Mouse (Mus musculus): ENCODE measurements around the gene Sh2d2a. TPM values are rescaled to one million over a fixed set of nuclear protein-coding genes. Genes with fewer than 3 reads are reported as not detected.
"Not testable (repeated sequence)": the region's sequence is repeated elsewhere in the genome, so short reads cannot be mapped to it uniquely, and the experiment has no call there.

Sh2d2a gene
- total RNA-seq (2021), result under 1 TPM in 1 of 2 experiments, not detected in 1; 0.08 TPM

DNA sequence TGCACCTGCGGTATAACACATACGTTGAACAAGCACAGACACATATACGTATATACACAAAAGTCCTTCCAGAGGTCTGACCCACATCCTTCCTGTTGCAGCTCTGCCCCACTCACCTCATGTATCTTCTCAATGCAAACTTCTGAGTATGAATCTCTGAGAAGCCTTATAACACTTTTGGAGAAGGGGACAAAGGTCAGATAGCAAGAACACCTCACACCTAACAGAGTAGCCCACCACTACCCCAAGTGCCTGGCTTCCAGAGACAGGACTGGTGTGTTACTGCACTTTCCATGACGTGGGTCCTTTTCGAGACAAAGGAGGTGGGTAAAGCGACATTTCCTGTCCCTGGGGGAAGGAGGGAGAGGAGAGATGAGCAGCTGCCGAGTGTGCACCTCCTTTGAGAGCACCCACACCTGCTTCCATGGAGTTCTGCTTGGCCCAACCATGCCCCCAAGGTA is at the start of gene Sh2d2a:
Sh2d2a (plus strand) TSS at position 106 of the 461 bp plus-strand sequence.
- no peak for DNase-seq (ENCODE audit: low spot score)
- intact Hi-C loops (cut with DNase I), result no loop called here

DNA sequence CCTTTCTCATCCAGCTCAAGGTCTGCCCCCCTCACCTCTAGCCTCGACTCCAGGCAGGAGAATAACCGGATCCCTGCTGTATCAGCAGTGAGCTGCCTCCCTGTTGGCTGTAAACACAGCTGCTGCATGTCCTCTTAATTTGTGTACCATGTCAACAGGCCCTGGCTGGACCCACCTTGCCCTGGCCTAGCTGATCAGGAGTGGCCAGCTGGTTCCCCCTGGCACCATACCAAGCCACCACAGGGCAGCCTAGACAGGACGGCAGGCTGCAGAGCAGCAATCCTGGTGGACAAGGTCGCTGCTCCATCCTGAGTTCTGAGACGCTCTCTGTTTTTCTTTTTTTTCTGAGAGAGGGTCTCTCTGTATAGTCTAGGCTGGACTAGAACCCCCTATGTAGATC is 44.9 kb upstream of the Sh2d2a start:
- intact Hi-C loops (cut with DNase I), result no loop called here
- no peak for DNase-seq (ENCODE audit: low spot score)

DNA sequence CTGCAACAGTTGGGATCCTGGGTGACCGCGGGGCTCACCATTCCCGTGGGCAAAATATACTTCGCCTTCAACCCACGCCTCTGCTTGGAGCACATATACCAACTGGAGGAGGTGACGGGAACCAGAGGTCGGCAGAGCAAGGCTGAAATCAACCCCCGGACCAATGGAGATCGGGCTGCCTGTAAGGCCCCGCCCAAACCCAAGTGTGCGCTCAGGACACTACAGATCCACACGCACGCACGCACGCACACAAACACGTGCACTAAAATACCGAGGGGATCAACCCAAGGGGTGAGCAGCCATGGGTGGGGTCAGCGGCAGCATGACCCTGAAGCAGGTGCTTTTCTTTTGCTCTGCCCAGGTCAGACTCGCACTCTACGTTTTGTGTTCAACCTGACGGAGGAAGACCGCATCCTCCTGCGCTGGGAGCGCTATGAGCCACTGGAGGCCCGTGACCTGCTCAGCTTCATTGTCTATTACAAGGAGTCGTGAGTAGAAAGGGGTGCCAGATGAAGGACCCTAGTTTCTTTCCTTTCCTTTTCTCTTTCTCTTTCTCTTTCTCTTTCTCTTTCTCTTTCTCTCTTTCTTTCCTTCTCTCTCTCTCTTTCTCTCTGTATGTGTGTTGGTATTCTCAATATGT is 42.4 kb upstream of the Sh2d2a start:
- intact Hi-C loops (cut with DNase I), result no loop called here
- DNase-seq (ENCODE audit: low spot score), result no peak

DNA sequence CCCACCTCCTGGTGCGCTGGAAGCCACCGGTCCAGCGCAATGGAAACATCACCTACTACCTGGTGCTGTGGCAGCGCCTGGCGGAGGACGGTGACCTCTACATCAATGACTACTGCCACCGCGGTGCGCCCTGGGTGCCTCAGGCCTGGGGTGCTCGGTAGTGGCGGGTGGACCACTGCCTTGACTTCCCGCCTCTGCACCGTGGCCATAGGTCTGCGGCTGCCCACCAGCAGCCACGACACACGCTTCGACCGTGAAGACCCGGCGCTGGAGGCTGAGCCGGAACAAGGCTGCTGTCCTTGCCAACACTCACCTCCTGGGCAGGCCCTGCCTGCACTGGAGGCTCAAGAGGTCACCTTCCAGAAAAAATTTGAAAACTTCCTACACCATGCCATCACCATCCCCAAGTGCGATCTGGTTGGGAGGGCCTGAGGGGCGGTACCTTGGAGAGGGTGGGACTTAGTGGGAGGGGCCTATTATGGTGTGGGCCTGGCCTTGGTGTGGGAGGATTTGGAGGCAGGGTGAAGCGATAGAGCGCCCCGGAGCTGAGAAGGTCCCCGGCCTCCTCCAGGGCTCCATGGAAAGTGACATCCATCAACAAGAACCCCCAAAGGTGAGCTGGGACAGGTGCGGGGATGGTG is 37.1 kb upstream of the Sh2d2a start:
- DNase-seq (ENCODE audit: low spot score), result no peak

DNA sequence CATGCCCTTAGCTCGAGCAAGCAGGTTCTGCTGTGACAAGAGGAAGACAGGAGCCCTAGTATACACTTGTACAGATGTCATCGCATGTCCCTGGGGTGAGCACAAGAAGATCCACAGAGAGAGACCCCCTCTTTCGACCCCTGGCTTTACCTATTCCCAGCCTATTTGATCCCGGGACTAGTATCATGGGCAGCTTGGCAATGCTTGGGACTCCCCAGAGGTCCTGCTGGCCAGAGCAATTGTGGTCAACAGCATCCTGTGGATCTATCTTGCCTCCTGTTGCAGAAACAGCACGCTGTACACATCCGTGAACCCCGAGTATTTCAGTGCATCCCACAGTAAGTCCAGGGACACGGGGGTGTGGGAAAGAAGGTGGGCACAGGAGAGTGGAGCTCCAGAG is 35.3 kb upstream of the Sh2d2a start:
- DNase-seq (ENCODE audit: low spot score), result no peak
- intact Hi-C loops (cut with DNase I), result no loop called here

More for the DNA sequence above, 37.1 kb upstream of the Sh2d2a start:
- intact Hi-C loops (cut with DNase I), result no loop called here

DNA sequence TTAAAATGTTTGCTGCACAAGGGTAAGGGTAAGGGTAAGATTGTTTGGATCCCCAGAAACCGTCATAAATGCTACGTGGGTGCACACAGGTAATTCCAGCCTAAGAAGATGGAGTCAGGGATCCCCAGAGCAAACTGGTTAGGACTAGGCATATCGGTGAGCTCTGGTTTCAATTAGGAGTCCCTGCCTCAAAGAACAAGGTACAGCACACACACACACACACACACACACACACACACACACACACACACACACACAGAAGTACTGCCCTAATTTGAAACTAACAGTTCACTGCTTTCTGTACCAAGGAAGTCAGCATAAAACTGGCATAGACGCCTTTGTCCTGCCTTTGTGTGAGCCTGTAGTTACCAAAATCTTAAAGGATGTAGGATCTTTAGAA is 34.1 kb upstream of the Sh2d2a start:
- DNase-seq (ENCODE audit: low spot score), result no peak
- intact Hi-C loops (cut with DNase I), result no loop called here

DNA sequence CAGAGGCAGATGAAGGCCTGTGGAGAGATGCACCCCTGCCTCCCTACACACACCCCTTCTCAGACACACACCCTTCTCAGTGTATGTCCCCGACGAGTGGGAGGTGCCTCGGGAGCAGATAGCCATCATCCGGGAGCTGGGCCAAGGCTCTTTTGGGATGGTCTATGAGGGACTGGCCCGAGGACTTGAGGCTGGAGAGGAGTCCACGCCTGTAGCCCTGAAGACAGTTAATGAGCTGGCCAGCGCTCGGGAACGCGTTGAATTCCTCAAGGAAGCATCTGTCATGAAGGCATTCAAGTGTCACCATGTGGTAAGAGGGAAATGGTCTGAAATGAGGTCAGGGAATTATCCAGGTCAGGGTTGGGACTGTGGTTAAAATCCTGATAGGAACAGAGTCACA is 33.7 kb upstream of the Sh2d2a start:
- DNase-seq (ENCODE audit: low spot score), result no peak
- intact Hi-C loops (cut with DNase I), result no loop called here

DNA sequence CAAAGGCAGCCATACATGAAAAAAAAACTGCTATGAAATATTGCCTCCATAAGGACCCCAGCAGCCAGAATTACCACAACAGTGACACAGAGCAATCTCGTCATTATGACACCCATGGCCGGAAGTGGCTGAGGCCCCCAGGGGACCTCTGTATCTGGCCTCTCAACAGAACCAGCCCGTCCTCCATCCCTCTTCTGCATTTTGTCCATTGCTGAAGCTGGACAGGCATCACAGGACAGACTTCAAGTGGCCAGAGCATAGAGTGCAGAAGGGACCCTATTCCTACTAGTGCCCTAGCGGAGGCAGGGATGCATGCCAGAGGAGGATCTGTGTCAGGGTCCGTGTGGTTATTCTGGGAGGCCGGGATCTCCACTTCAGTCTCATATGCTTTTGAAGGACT is 30.4 kb upstream of the Sh2d2a start:
- intact Hi-C loops (cut with DNase I), result loop anchor here (1.0 to 5.0 kb wide), 3 partner anchors 21 to 59 kb away; partner anchors contain the start of gene Ntrk1
- DNase-seq (ENCODE audit: low spot score), result no peak

DNA sequence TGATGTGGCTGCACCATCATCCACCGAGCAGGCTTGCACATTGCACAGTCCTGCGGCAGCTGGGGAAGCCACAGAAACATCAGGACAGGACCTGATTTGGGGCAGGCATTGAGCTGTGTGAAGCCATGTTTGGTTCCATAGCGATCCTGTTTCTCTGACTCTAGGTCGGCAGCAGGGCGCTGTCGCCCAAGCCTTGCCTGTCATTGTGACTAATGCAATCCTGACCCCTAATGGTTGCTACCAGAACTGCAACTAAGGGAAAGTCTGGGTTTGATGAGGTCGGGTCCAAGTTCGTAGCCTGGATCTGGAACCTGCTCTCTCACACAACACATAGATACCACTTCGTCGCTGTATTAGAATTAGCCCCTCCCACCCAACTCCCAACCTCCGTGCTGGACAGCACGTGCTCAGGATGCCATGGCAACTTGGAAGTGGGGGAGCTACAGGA is 29.9 kb upstream of the Sh2d2a start:
- intact Hi-C loops (cut with DNase I), result loop anchor here (1.0 to 5.0 kb wide), 3 partner anchors 21 to 59 kb away; partner anchors contain the start of gene Ntrk1
- peak; percentile 29 for DNase-seq (ENCODE audit: low spot score)

DNA sequence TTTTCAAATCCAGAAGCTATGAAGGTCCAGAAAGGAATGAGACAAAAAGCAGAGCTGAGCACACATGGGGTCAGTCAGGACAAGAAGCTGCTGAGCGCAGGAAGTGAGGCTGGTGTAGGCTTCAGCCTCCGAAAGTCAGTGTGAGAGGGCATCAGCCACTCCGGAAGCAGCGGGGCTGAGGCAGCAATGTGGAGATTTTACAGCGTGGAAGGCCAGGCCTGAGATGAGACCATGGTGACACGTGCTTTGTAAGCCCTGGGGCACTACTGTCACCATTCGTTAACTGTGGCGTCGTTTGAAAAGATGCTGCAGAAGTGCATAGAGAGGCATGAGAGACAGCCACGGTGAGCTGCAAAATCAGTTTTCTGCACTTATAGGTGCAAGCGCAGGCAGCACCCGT is 28.3 kb upstream of the Sh2d2a start:
- intact Hi-C loops (cut with DNase I), result loop anchor here (5.0 kb wide), 1 partner anchor 61 kb away; no protein-coding TSS in a partner anchor

DNA sequence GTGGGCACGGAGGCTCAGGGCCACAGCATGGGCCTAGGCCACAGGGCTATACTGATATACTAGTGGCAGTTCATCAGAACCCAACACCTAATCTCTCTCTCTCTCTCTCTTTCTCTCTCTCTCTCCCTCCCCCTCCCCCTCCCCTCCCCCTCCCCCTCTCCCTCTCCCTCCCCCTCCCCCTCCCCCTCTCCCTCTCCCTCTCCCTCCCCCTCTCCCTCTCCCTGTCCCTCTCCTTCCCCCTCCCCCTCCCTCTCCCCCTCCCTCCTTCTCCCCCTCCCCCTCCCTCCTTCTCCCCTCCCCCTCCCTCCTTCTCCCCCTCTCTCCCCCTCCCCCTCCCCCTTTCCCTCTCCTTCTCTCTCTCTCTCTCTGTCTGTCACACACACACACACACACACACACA is 22.3 kb upstream of the Sh2d2a start, which contains the start of gene Pear1:
Pear1 (minus strand) TSS at position 101 of the 400 bp plus-strand sequence.
- intact Hi-C loops (cut with DNase I); DNase-seq (ENCODE audit: low spot score): not testable (repeated sequence)

More for the DNA sequence above, 28.3 kb upstream of the Sh2d2a start:
- DNase-seq (ENCODE audit: low spot score), result no peak

DNA sequence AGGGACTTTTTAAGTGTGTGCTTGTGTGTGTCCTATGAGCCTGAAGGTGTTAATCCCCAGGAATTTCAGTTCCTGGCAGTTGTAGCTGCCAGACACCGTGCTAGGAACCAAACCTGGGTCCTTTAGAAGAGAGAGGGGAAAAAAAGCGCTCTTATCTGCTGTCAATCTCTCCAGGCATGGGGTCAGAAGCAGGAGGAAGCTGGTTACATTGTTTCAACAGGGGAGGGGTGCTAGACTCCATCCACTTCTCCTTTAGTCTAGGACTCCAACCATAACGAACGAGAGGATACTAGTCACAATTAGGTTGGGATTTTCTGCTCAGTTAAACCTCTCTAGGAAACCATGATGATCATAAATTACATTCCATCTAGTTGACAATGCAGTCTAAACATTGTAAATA is 18.1 kb upstream of the Sh2d2a start:
- intact Hi-C loops (cut with DNase I), result no loop called here
- no peak for DNase-seq (ENCODE audit: low spot score)

DNA sequence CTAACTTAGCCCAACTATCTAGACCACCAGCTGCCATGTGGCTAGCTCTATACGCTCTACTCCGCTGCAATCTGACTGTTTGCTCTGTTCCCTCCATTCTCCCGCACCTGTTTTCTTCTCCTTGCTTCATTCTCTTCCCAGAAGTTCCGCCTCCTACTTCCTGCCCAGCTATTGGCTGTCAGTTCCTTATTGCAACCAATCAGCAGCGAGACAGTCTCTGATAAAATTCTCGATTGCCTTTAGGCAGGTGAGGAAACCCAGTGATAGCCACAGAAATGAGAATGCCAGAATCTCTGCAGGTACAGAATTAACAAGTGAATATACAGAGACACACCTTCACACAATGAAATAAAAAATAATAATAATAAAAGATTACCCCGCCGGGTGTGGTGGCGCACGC is 17.5 kb upstream of the Sh2d2a start:
- no peak for DNase-seq (ENCODE audit: low spot score)
- intact Hi-C loops (cut with DNase I), result no loop called here

DNA sequence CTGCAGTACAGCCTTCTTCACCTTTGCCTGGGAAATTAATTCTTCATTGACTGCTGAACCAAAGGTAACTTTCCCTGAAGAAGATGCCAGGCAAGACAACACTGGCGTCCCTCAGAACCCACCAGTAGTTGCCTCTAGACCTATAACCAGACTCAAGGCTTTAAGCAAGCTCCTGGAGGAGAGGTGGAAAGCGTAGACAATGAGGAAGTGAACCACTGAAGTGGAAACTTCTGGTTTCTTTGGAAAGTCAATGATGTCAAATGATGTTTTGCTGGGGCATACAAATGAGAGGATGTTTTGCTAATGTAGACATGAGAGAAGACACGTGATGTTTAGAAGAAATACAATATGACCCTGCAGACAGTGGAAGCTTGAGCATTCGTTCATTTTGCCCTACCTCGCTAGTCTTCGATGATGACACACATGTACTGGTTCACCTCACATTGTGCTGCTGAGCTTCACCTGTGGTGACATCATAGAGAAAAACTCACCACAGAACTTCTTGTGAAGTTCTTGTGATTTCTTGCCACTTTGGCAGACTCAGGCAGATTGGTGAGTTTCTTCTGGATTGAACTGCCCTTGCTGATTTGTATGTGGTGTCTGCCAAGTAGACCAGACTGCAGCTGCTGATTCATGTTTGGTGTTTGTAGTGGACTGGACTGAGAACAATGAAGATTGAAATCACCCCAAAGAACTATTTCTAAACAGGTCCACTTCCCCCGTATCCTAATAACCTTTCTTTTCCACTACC is 14.3 kb upstream of the Sh2d2a start:
- no peak for DNase-seq (ENCODE audit: low spot score)
- intact Hi-C loops (cut with DNase I), result no loop called here

DNA sequence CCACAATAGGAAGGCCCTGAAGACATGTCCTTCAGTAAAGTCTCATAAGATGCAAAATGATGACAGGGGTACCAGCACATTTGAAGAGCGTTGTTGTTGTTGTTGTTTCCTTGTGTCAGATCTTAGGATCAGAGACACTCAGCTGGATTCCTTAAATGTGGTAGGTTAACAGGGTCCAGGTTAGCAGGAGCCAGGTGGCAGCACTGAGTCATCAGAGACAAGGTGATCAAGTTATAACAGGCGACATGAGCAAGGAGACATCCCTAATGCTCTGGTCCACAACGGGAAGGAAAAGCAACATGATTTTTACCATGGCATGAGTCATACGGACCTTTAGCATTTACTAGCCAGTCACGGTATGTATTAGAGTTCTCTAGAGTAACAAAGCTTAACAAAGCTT is 13.1 kb upstream of the Sh2d2a start:
- intact Hi-C loops (cut with DNase I), result no loop called here
- no peak for DNase-seq (ENCODE audit: low spot score)

DNA sequence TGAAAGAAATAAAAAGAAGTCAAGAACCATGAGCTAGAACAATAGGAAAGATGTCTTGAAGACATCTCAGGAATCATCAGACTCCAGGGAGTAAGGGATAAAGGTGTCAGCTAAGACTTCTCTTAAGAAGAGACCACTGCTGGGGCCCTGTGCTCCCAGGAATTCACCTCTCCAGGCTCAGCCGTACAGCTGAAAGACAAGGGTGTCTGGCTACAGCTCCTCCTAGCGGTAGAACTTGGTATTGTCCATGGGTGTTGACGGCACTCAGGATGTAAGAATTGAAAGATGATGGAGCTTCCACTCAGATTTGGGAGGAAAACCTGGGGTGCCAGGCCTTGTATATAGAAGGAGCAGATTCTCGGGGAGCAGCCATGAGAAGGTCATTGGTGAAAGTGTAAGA is 7.9 kb upstream of the Sh2d2a start:
- intact Hi-C loops (cut with DNase I), result loop anchor here (1.0 kb wide), 1 partner anchor 68 kb away; no protein-coding TSS in a partner anchor
- DNase-seq (ENCODE audit: low spot score), result no peak

DNA sequence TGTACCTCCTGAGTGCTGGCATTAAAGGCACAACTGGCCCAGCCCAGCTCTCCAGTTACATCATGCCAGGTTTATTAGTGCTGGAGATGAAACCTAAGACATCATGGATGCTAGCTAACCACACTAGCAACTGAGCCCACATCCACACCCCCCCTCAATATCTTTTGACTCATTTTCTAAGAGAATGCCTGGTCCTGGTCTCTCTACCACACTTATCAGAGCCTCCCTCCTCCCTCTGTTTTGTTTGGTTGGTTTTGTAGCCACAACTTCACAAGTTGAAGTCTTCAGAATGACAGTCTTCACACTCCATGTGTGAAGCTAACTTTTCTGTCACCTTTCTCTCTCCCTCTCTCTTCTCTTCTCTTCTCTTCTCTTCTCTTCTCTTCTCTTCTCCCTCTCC is 5.7 kb upstream of the Sh2d2a start:
- intact Hi-C loops (cut with DNase I), result no loop called here
- DNase-seq (ENCODE audit: low spot score), result no peak

DNA sequence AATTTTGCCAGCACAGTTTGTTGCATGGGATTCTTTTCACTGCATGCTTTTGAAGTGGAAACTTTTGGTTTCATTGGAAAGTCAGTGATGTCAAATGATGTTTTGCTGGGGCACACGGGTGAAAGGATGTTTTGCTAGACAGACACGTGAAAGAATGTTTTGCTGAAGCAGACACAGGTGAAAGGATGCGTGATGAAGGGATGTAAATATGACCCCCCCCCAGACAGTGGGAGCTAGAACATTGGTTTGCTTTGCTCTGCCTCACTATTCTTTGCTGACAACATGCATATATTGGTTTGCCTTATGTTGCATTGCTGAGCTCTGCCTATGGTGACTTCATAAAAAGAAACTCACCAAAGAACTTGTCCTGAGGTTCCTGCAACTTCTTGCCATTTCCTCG is 1.6 kb upstream of the Sh2d2a start:
- no peak for DNase-seq (ENCODE audit: low spot score)
- intact Hi-C loops (cut with DNase I), result no loop called here

DNA sequence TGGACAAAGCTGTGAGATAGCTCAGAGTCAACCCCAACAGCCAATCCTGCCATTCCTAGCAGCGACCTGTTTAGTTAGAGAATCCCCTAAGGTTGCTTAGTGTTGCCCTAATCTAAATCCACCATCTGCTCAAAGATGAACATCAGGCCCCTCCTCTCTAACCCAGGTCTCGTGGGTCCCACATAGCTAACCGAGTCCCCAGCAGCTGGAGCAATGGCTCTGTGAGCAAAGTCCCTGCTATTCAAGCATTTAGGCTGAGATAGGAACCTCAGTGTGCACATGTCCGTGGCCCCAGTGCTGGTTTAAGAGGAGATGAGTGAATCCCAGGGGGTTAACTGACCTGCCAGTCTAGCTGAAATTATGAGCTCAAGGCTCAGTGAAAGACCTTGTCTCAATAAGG is 369 bp upstream of the Sh2d2a start:
- no peak for DNase-seq (ENCODE audit: low spot score)
- intact Hi-C loops (cut with DNase I), result no loop called here

DNA sequence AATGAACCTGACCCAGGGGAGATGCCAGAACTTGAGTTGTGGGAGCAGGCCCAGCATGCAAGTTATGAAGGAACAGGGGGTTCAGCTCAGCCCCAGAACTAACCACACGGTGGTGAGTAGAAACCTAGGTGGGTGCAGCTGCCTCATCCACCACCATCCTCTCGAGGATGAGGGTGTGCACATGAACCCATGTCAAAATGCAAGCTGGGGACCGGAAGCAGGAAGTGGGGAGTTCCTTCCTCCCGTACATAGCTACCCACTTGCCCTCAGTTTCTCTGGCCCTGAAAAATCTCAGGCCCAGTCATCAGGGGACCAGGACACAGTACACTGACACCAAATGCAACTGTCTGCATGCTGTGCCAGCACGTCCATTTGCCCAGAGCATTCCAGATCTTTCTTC is 1.1 kb downstream of the Sh2d2a start:
- intact Hi-C loops (cut with DNase I), result no loop called here

DNA sequence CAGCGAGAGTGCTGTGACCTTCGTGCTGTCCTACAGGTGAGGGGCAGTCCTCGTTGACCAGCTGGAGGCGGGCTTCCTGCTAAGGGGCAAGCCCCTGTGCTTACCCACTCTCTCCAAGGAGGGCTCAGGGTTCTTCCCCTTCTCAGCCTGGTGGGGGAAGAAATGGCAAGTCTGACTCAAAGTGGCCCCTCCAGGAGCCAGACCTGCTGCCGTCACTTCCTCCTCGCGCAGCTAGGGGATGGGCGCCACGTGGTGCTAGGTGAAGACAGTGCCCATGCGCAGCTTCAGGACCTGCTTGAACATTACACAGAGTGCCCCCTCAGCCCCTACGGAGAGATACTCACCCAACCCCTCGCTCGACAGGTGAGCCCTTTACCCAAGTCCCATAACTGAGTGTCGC is 2.6 kb downstream of the Sh2d2a start:
- intact Hi-C loops (cut with DNase I), result no loop called here
- no peak for DNase-seq (ENCODE audit: low spot score)

More for the DNA sequence above, 1.1 kb downstream of the Sh2d2a start:
- no peak for DNase-seq (ENCODE audit: low spot score)
